Mouse (Mus musculus) granulocyte monocyte progenitor cell, adult 5-6 weeks (primary cell): ENCODE measurements around the gene Baz2a. TPM values are rescaled to one million over a fixed set of nuclear protein-coding genes. Genes with fewer than 3 reads are reported as not detected.
"Not testable (repeated sequence)": the region's sequence is repeated elsewhere in the genome, so short reads cannot be mapped to it uniquely, and the experiment has no call there.

Experiments used
- ATAC-seq: replicated peaks from 2 replicates; pipeline ENCODE4 v1.8.0; 2016; ENCODE audit warnings: mild to moderate bottlenecking, moderate TSS enrichment, inconsistent platforms; ENCODE audit not compliant: poor library complexity, severe bottlenecking
- total RNA-seq, 2 experiments: library from RNA; stranded (forward) in 1 of 2; stranded (reverse) in 1 of 2; fragments of 200-712, 200-1000 nt in 1 of 2; fragments of >200 nt in 1 of 2; fragmentation: Nextera tagmentation in 1 of 2; gene quantifications; 2 replicates each; pipeline ENCODE4 v1.2.3; 2014 to 2017

The Baz2a gene
- total RNA-seq (2014; fragmentation: Nextera tagmentation) (54.8 and 64.2 TPM in 2 replicates), total RNA-seq (2017) (15.0 and 17.2 TPM in 2 replicates)

- ATAC-seq, result peak; percentile 29
These were observed at the start of gene Baz2a for GRCm38 (mm10) chr10:128091564-128092505. TSS of gene Baz2a (plus strand) at chr10:128091577.

- ATAC-seq, result no peak
These were observed 49.7 kb upstream of the Baz2a start for GRCm38 (mm10) chr10:128041636-128042035.

- ATAC-seq, result no peak
These were observed 48.9 kb upstream of the Baz2a start for GRCm38 (mm10) chr10:128042466-128042865.

- ATAC-seq, result no peak
These were observed 48.1 kb upstream of the Baz2a start for GRCm38 (mm10) chr10:128043041-128043835.

GRCm38 (mm10) chr10:128048157-128048556 is 43.2 kb upstream of the Baz2a start:
- no peak for ATAC-seq

GRCm38 (mm10) chr10:128049741-128050140 is 41.6 kb upstream of the Baz2a start:
- no peak for ATAC-seq

GRCm38 (mm10) chr10:128050355-128050754 is 41.0 kb upstream of the Baz2a start:
- ATAC-seq, result no peak

- no peak for ATAC-seq
These were observed 39.8 kb upstream of the Baz2a start for GRCm38 (mm10) chr10:128051589-128051988.

- not testable (repeated sequence) for ATAC-seq
These were observed 39.2 kb upstream of the Baz2a start for GRCm38 (mm10) chr10:128052136-128052535.

GRCm38 (mm10) chr10:128053001-128053400 is 38.4 kb upstream of the Baz2a start:
- ATAC-seq, result no peak

- ATAC-seq, result peak; percentile 1; the same call in 1 of the 2 replicates
These were observed 33.2 kb upstream of the Baz2a start for GRCm38 (mm10) chr10:128058184-128058583.

- peak; percentile 82 for ATAC-seq
These were observed 32.7 kb upstream of the Baz2a start, which contains the start of gene Ptges3 for GRCm38 (mm10) chr10:128058601-128059151. TSS of gene Ptges3 (plus strand) at chr10:128058954.

- ATAC-seq, result peak; percentile 67
These were observed 32.0 kb upstream of the Baz2a start for GRCm38 (mm10) chr10:128059207-128059981.

- no peak for ATAC-seq
These were observed 30.3 kb upstream of the Baz2a start for GRCm38 (mm10) chr10:128061109-128061508.

- no peak for ATAC-seq
These were observed 29.0 kb upstream of the Baz2a start for GRCm38 (mm10) chr10:128062221-128062989.

- ATAC-seq, result no peak
These were observed 25.3 kb upstream of the Baz2a start for GRCm38 (mm10) chr10:128066072-128066471.

- ATAC-seq, result peak; percentile 35; the same call in 1 of the 2 replicates
These were observed 22.2 kb upstream of the Baz2a start for GRCm38 (mm10) chr10:128069201-128069600.

- ATAC-seq, result not testable (repeated sequence)
These were observed 20.9 kb upstream of the Baz2a start for GRCm38 (mm10) chr10:128070432-128070831.

GRCm38 (mm10) chr10:128078269-128078668 is 13.1 kb upstream of the Baz2a start:
- not testable (repeated sequence) for ATAC-seq
